Mouse (Mus musculus): ENCODE data around the gene Jag1. TPM values are rescaled to one million over a fixed set of nuclear protein-coding genes. Genes with fewer than 3 reads are reported as not detected.

Gene Jag1
- polyA plus RNA-seq, 2 experiments, result 0.54 to 0.67 TPM

DNA sequence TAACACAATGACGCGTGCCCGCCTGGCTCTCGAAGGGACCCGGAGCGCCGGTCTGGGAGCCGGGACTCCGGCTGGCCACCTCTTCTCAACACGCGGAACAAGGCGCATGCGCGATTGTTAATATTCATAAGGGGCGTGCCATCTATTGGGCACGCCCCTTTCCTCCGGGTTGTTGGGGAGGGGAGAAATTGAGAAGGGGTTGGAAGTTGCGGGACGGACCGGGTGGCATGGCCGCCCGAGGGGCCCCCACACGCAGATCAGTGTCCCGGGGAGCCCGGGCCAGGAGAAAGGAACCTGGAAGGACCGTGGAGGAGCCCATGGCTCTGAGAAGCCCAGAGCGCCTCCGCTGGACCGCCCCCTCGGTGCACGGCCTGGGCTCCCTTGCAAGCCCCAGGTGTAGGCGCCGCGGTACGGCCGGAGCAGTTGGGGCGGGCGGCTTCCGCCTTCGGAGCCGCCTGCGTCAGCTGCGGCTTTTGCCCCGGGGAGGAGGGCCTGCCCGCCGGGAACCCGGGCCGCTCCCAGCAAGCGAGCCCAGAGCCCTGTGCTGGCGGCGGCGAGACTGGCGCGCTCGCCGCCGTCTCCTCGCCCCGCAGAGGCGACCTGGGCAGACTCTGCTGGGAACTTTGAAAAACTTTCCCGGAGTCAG lies 354 bp upstream of the Jag1 start:
- under 1% methylated on average over 59 of the region's 61 CpGs for WGBS (ENCODE audit: insufficient replicate concordance)
- Histone ChIP-seq H3K4me1 (replicated peaks; ENCODE audit: control insufficient read depth in 2 of 2, insufficient read depth in 2 of 2, low read length in 1 of 2) (peaks cover 0 to 3% of the 10 kb centered on the region in 2 experiments; a peak in 1 of 4 replicates), H3K9me3 (ENCODE audit: control insufficient read depth, low read length) (no peaks in the 10 kb centered on the region), H3K4me2 (ENCODE audit: low read depth) (peak overlapping the region; percentile 63), H3K36me3 (replicated peaks; ENCODE audit: control insufficient read depth, insufficient read depth, low read depth) (no peaks in the 10 kb centered on the region), H3K27ac (no peak overlapping the region), H3K4me3 (ENCODE audit: insufficient read depth in 1 of 2, low read depth in 2 of 2, low read length in 2 of 2) (peak overlapping the region; percentile 51 to 57), H3K9ac (replicated peaks) (peak overlapping the region; percentile 34; the same call in 1 of the 2 replicates), H3K27me3 (ENCODE audit: control insufficient read depth, insufficient read depth, low read length) (peaks cover 42% of the 10 kb centered on the region)
- DNase-seq (ENCODE audit: low read depth in 3 of 3, low spot score in 3 of 3), result peak; percentile 57 to 66 (median 63)
- peak; percentile 81 for ATAC-seq (ENCODE audit: insufficient read depth)
- no peak for TF ChIP-seq CTCF (IDR thresholded peaks at IDR 0.05; ENCODE audit: low read depth)
- no peak for TF ChIP-seq EP300 (IDR thresholded peaks at IDR 0.05; ENCODE audit: low read depth)

DNA sequence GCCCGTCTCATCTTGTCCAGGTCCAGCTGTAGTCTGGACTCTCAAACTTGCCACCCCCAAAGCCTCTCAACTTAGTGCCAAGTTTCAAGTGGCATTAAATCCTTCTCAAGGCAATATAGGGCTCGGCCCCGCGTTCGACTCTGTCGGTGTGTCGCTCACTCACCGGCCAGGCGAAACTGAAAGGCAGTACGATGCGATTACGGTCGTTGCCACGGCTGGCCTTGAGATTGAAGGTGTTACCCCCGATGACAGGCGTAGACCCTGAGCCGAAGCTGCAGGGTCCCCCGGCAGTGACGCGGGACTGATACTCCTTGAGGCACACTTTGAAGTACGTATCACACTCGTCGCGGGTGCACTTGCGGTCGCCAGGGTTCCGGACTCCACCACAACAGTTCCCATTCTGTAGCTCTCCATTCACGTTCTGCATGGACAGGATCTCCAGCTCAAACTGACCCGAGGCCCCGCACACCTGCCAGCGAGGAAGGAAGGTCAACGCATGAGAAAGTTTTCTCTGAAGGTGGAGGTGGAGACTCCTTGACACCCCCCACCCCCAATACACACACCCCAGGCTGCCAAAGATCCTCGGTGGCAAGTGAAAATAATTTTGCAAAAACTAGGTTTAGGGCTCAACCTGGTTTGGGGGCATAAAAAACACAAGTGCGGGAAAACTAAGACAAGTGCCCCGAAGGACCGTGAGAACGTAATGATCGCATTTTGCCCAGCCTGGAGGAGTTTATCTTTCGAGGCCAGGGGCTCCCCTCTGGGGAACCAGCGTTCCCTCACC lies 1.0 kb downstream of the Jag1 start:
- DNase-seq (ENCODE audit: low read depth in 3 of 3, low spot score in 3 of 3), result no peak
- peaks cover 42% of the 10 kb centered on the region for H3K27me3 ChIP-seq (ENCODE audit: control insufficient read depth, insufficient read depth, low read length)

DNA sequence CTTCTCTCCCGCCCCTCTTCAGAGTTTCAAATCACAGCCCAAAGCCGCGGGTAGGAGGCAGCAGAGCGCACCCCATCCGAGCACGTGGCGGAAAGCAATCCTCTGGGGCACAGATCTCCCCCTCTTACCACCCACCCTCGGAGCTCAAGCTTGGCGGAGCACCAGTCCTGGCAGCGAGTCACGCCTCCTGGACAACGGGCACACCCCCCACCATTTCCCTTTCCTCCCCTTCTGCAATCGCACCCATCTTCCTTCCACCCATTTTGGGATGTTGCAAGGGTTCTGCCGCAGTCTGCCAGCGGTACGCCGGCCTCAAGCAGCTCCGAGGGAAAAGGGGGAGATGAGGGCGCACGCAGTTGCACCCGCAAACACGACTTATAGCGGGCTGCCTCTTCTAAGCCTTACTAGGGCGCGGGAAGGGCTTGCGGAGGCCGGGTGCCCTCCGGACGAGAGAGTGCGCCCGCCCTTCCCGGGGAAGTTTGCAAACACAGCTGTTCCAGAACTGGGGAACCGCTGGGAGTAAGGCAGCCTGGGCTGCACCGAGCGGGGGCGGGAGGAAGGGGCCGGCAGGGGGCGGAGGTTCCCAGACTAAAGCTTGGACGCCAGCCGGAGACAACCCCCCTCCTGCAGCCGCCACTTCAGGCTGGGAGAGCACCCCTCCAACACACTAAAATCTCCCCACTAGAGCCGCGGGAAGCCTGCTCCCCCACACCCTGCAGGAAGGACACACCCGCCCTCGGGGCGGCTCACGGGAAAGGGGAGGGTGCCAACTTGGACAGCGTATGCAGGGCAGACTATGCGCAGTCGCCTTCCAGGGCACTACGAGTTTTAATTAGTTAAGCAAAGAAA lies 2.0 kb downstream of the Jag1 start:
- no peak overlapping the region for H3K27ac ChIP-seq
- H3K36me3 ChIP-seq (replicated peaks; ENCODE audit: control insufficient read depth, insufficient read depth, low read depth), result no peaks in the 10 kb centered on the region
- peaks cover 0 to 3% of the 10 kb centered on the region in 2 experiments; a peak in 1 of 4 replicates for H3K4me1 ChIP-seq (replicated peaks; ENCODE audit: control insufficient read depth in 2 of 2, insufficient read depth in 2 of 2, low read length in 1 of 2)
- peak in 2 of 3 experiments; percentile 9 to 19 for DNase-seq (ENCODE audit: low read depth in 3 of 3, low spot score in 3 of 3)
- peak overlapping the region; percentile 51 to 57; a peak in 3 of 4 replicates for H3K4me3 ChIP-seq (ENCODE audit: insufficient read depth in 1 of 2, low read depth in 2 of 2, low read length in 2 of 2)
- H3K4me2 ChIP-seq (ENCODE audit: low read depth), result peak overlapping the region; percentile 63
- WGBS (ENCODE audit: insufficient replicate concordance), result under 1% methylated on average over 51 of the region's 51 CpGs
- no peak for ATAC-seq (ENCODE audit: insufficient read depth)
- TF ChIP-seq EP300 (IDR thresholded peaks at IDR 0.05; ENCODE audit: low read depth) (no peak), CTCF (IDR thresholded peaks at IDR 0.05; ENCODE audit: low read depth) (peak; percentile 56)
- peaks cover 42% of the 10 kb centered on the region for H3K27me3 ChIP-seq (ENCODE audit: control insufficient read depth, insufficient read depth, low read length)
- no peaks in the 10 kb centered on the region for H3K9me3 ChIP-seq (ENCODE audit: control insufficient read depth, low read length)
- no peak overlapping the region for H3K9ac ChIP-seq (replicated peaks)

More for the DNA sequence above, 1.0 kb downstream of the Jag1 start:
- Histone ChIP-seq H3K9ac (replicated peaks) (no peak overlapping the region), H3K9me3 (ENCODE audit: control insufficient read depth, low read length) (no peaks in the 10 kb centered on the region), H3K4me2 (ENCODE audit: low read depth) (peak overlapping the region; percentile 63), H3K27ac (no peak overlapping the region), H3K4me3 (ENCODE audit: insufficient read depth in 1 of 2, low read depth in 2 of 2, low read length in 2 of 2) (peak overlapping the region; percentile 51 to 57), H3K36me3 (replicated peaks; ENCODE audit: control insufficient read depth, insufficient read depth, low read depth) (no peaks in the 10 kb centered on the region), H3K4me1 (replicated peaks; ENCODE audit: control insufficient read depth in 2 of 2, insufficient read depth in 2 of 2, low read length in 1 of 2) (peaks cover 0 to 3% of the 10 kb centered on the region in 2 experiments; a peak in 1 of 4 replicates)
- under 1% methylated on average over 40 of the region's 40 CpGs for WGBS (ENCODE audit: insufficient replicate concordance)
- TF ChIP-seq CTCF (IDR thresholded peaks at IDR 0.05; ENCODE audit: low read depth) (no peak), EP300 (IDR thresholded peaks at IDR 0.05; ENCODE audit: low read depth) (no peak)
- ATAC-seq (ENCODE audit: insufficient read depth), result no peak

DNA sequence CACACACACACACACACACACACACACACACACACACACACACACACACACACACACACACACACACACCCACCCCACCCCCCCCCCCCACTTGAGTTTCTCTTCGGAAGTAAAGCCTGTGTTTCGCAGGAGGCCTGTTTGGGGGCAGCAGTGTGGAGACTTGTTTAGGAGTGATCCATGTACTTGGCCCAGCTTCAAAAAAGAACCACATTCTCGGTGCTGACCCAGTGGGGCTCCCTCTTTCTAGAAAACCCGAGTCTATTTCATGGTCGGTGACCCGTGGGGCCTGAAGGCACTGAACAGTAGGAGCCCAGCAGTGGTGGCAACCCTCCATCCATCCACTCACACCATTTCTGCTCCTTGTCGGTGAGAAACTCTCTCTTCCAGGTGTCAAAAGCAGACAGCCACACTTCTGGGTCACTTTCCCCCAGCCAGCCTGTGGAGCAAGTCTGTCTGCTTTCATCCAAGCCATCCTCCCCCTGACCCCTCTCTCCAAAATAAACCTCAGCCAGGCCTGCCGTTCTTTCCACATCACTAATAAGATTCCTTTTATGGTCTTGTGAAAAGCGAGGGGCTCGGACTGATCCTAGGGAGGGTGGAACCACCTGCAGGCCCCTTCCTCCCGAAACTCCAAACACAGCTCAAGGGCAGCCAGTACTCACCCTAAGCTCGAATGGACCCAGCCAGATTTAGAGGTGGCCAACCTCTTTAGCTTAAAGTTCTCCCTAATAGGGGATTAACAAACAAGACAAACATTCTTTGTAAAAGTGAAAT lies 3.0 kb downstream of the Jag1 start:
- ATAC-seq (ENCODE audit: insufficient read depth), result no peak
- Histone ChIP-seq H3K9ac (replicated peaks) (no peak overlapping the region), H3K4me1 (replicated peaks; ENCODE audit: control insufficient read depth in 2 of 2, insufficient read depth in 2 of 2, low read length in 1 of 2) (peaks cover 0 to 3% of the 10 kb centered on the region in 2 experiments; a peak in 1 of 4 replicates), H3K27me3 (ENCODE audit: control insufficient read depth, insufficient read depth, low read length) (peaks cover 42% of the 10 kb centered on the region), H3K4me3 (ENCODE audit: insufficient read depth in 1 of 2, low read depth in 2 of 2, low read length in 2 of 2) (no peak overlapping the region; a peak in 1 of 4 replicates), H3K4me2 (ENCODE audit: low read depth) (no peak overlapping the region; the same call in 1 of the 2 replicates), H3K27ac (no peak overlapping the region), H3K36me3 (replicated peaks; ENCODE audit: control insufficient read depth, insufficient read depth, low read depth) (no peaks in the 10 kb centered on the region), H3K9me3 (ENCODE audit: control insufficient read depth, low read length) (no peaks in the 10 kb centered on the region)
- no peak for DNase-seq (ENCODE audit: low read depth in 3 of 3, low spot score in 3 of 3)
- 41% methylated on average over 12 of the region's 12 CpGs for WGBS (ENCODE audit: insufficient replicate concordance)
- TF ChIP-seq EP300 (IDR thresholded peaks at IDR 0.05; ENCODE audit: low read depth) (no peak), CTCF (IDR thresholded peaks at IDR 0.05; ENCODE audit: low read depth) (no peak)
